Mouse (Mus musculus): ENCODE data around the gene Cbr4. TPM values are rescaled to one million over a fixed set of nuclear protein-coding genes. Genes with fewer than 3 reads are reported as not detected.

Cbr4 gene
- polyA plus RNA-seq, 1 experiment = 11.7 TPM

GRCm38 (mm10) chr8:61528197-61528596 lies 40.7 kb downstream of the Cbr4 start:
- TF ChIP-seq CTCF (IDR thresholded peaks at IDR 0.05; ENCODE audit: borderline replicate concordance, extremely low read depth, insufficient read depth, insufficient read length) (no peak), POLR2A (IDR thresholded peaks at IDR 0.05; ENCODE audit: borderline replicate concordance, extremely low read depth, insufficient read depth, insufficient read length, poor library complexity, severe bottlenecking) (no peak)
- DNase-seq (ENCODE audit: low read depth) = no peak

- DNase-seq (ENCODE audit: low read depth) = no peak
- TF ChIP-seq POLR2A (IDR thresholded peaks at IDR 0.05; ENCODE audit: borderline replicate concordance, extremely low read depth, insufficient read depth, insufficient read length, poor library complexity, severe bottlenecking) = no peak
- no peak for TF ChIP-seq CTCF (IDR thresholded peaks at IDR 0.05; ENCODE audit: borderline replicate concordance, extremely low read depth, insufficient read depth, insufficient read length)
Measured at GRCm38 (mm10) chr8:61528642-61529041, 41.1 kb downstream of the Cbr4 start.

GRCm38 (mm10) chr8:61531944-61532795 lies 44.6 kb downstream of the Cbr4 start:
- DNase-seq (ENCODE audit: low read depth) = no peak
- TF ChIP-seq CTCF (IDR thresholded peaks at IDR 0.05; ENCODE audit: borderline replicate concordance, extremely low read depth, insufficient read depth, insufficient read length) (peak; percentile 50; the same call in 1 of the 2 replicates), POLR2A (IDR thresholded peaks at IDR 0.05; ENCODE audit: borderline replicate concordance, extremely low read depth, insufficient read depth, insufficient read length, poor library complexity, severe bottlenecking) (no peak)

- no peak for DNase-seq (ENCODE audit: low read depth)
- TF ChIP-seq CTCF (IDR thresholded peaks at IDR 0.05; ENCODE audit: borderline replicate concordance, extremely low read depth, insufficient read depth, insufficient read length) = no peak
- TF ChIP-seq POLR2A (IDR thresholded peaks at IDR 0.05; ENCODE audit: borderline replicate concordance, extremely low read depth, insufficient read depth, insufficient read length, poor library complexity, severe bottlenecking) = no peak
Measured at GRCm38 (mm10) chr8:61532831-61533230, 45.3 kb downstream of the Cbr4 start.

GRCm38 (mm10) chr8:61533356-61533926 lies 45.9 kb downstream of the Cbr4 start:
- DNase-seq (ENCODE audit: low read depth) = no peak

GRCm38 (mm10) chr8:61535472-61535871 lies 47.9 kb downstream of the Cbr4 start:
- TF ChIP-seq POLR2A (IDR thresholded peaks at IDR 0.05; ENCODE audit: borderline replicate concordance, extremely low read depth, insufficient read depth, insufficient read length, poor library complexity, severe bottlenecking) (no peak), CTCF (IDR thresholded peaks at IDR 0.05; ENCODE audit: borderline replicate concordance, extremely low read depth, insufficient read depth, insufficient read length) (no peak)
- DNase-seq (ENCODE audit: low read depth) = peak; percentile 44

More at GRCm38 (mm10) chr8:61533356-61533926, 45.9 kb downstream of the Cbr4 start:
- no peak for TF ChIP-seq CTCF (IDR thresholded peaks at IDR 0.05; ENCODE audit: borderline replicate concordance, extremely low read depth, insufficient read depth, insufficient read length)
- no peak for TF ChIP-seq POLR2A (IDR thresholded peaks at IDR 0.05; ENCODE audit: borderline replicate concordance, extremely low read depth, insufficient read depth, insufficient read length, poor library complexity, severe bottlenecking)

GRCm38 (mm10) chr8:61537471-61537870 lies 49.9 kb downstream of the Cbr4 start:
- DNase-seq (ENCODE audit: low read depth) = no peak
- TF ChIP-seq POLR2A (IDR thresholded peaks at IDR 0.05; ENCODE audit: borderline replicate concordance, extremely low read depth, insufficient read depth, insufficient read length, poor library complexity, severe bottlenecking) = no peak
- TF ChIP-seq CTCF (IDR thresholded peaks at IDR 0.05; ENCODE audit: borderline replicate concordance, extremely low read depth, insufficient read depth, insufficient read length) = no peak

GRCm38 (mm10) chr8:61539828-61540500 lies 52.4 kb downstream of the Cbr4 start:
- DNase-seq (ENCODE audit: low read depth) = peak; percentile 94
- peak; percentile 99 for TF ChIP-seq CTCF (IDR thresholded peaks at IDR 0.05; ENCODE audit: borderline replicate concordance, extremely low read depth, insufficient read depth, insufficient read length)
- TF ChIP-seq POLR2A (IDR thresholded peaks at IDR 0.05; ENCODE audit: borderline replicate concordance, extremely low read depth, insufficient read depth, insufficient read length, poor library complexity, severe bottlenecking) = no peak

- TF ChIP-seq CTCF (IDR thresholded peaks at IDR 0.05; ENCODE audit: borderline replicate concordance, extremely low read depth, insufficient read depth, insufficient read length) = no peak
- no peak for TF ChIP-seq POLR2A (IDR thresholded peaks at IDR 0.05; ENCODE audit: borderline replicate concordance, extremely low read depth, insufficient read depth, insufficient read length, poor library complexity, severe bottlenecking)
Measured at GRCm38 (mm10) chr8:61549585-61549984, 62.1 kb downstream of the Cbr4 start.

GRCm38 (mm10) chr8:61550006-61550748 lies 62.6 kb downstream of the Cbr4 start:
- TF ChIP-seq CTCF (IDR thresholded peaks at IDR 0.05; ENCODE audit: borderline replicate concordance, extremely low read depth, insufficient read depth, insufficient read length) (peak; percentile 46; the same call in 1 of the 2 replicates), POLR2A (IDR thresholded peaks at IDR 0.05; ENCODE audit: borderline replicate concordance, extremely low read depth, insufficient read depth, insufficient read length, poor library complexity, severe bottlenecking) (no peak)
- DNase-seq (ENCODE audit: low read depth) = no peak

More at GRCm38 (mm10) chr8:61549585-61549984, 62.1 kb downstream of the Cbr4 start:
- no peak for DNase-seq (ENCODE audit: low read depth)
